Mouse (Mus musculus) E14TG2a.4 (cell line): ENCODE measurements around the gene Nfic.

Experiments
- H3K27me3 ChIP-seq: 2 replicates; pipeline ENCODE4 v1.6.1; 2014; ENCODE audit warnings: low read length, control low read depth; ENCODE audit not compliant: insufficient read depth
- H3K36me3 ChIP-seq: 2 replicates; pipeline ENCODE4 v1.6.1; 2014; ENCODE audit warnings: low read length, control low read depth; ENCODE audit not compliant: insufficient read depth
- H3K4me1 ChIP-seq: replicated peaks from 2 replicates; pipeline ENCODE4 v1.6.1; 2014; ENCODE audit warnings: low read depth, low read length, control low read depth
- H3K4me3 ChIP-seq: replicated peaks from 2 replicates; pipeline ENCODE4 v1.5.1; 2014; ENCODE audit warnings: mild to moderate bottlenecking, low read length
- H3K9me3 ChIP-seq: 2 replicates; pipeline ENCODE4 v1.6.1; 2014; ENCODE audit warnings: low read length, control low read depth
- CTCF ChIP-seq: conservative IDR thresholded peaks from 2 replicates; pipeline ENCODE4 v1.5.1; 2014; ENCODE audit warnings: low read length
- NANOG ChIP-seq: IDR thresholded peaks from 2 replicates; pipeline ENCODE4 v1.6.1; 2014; ENCODE audit warnings: borderline replicate concordance, low read length, mixed read lengths
- POU5F1 ChIP-seq: IDR thresholded peaks from 2 replicates; pipeline ENCODE4 v1.6.1; 2014; ENCODE audit warnings: low read length, borderline replicate concordance

The Nfic gene

DNA sequence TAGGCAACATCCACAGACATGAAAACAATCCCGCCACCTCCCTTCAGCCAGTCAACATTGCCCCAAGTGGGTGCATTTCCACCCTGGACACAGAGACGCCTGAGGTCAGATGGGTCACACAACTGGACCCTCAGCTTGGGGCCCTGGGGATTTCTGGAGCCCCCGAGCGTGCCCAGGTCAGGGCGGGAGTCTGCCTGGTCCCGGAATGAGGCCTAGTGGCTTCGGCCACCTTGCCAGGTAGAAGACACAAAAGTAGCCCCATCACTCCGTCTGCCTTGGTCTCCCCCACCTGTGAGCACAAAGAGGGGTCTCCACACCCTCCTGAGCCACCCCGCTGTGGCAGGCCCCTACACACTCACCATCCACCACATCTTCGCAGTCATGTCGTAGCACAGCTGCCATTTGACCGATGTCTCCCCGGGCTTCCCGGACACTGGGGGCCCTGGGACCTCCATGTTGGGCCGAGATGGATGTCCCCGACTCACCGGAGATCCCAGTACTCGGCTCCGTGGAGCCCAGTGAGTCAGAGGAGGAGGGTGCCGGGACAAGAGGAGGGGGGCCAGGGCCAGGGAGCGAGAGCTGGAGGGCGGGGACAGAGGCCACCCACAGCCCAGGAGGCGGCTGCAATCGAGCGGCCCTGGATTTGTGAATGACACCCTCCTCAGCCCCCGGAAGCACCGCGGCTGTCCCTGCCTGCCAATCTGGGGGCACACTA lies at the start of gene Nfic:
TSS of gene Nfic (minus strand) at position 455 of the 715 bp plus-strand sequence.
- Histone ChIP-seq H3K36me3 (no peaks in the 10 kb centered on the region), H3K27me3 (peaks cover 73% of the 10 kb centered on the region), H3K9me3 (no peaks in the 10 kb centered on the region), H3K4me3 (peak within 1 kb of the TSS; percentile 65), H3K4me1 (peaks cover 49% of the 10 kb centered on the region)
- no peak for TF ChIP-seq NANOG
- no peak for TF ChIP-seq POU5F1
- TF ChIP-seq CTCF = no peak

DNA sequence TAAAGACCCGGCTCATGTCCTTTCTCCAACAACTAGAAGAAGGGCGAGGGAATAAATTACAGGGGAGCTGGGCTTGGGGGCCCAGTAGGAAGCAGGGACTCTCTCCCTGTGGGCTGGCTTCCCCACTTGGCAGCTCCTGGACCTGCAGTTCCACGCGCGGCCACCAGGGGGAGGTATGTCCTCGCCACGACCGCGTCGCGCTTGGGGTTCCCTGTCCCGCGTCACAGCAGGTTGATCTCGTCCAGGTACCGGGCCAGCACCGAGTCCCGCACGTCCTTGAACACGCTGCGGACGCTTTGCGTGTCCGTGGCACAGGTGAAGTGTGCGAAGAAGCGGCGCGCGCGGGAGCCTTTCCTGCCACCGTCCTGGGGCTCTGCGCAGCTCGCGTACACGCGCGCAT lies 47.2 kb upstream of the Nfic start:
- peaks cover 6% of the 10 kb centered on the region; the same call in 1 of the 2 replicates for H3K9me3 ChIP-seq
- TF ChIP-seq CTCF (peak; percentile 96), POU5F1 (no peak)
- peaks cover 77% of the 10 kb centered on the region for H3K4me1 ChIP-seq
- H3K36me3 ChIP-seq = peaks cover 57% of the 10 kb centered on the region
- no peaks in the 10 kb centered on the region for H3K27me3 ChIP-seq
- H3K4me3 ChIP-seq = peak overlapping the region; percentile 75

- Histone ChIP-seq H3K4me3 (no peak overlapping the region), H3K4me1 (peaks cover 78% of the 10 kb centered on the region), H3K27me3 (no peaks in the 10 kb centered on the region), H3K36me3 (peaks cover 57% of the 10 kb centered on the region), H3K9me3 (peaks cover 6% of the 10 kb centered on the region; the same call in 1 of the 2 replicates)
- TF ChIP-seq CTCF (no peak), POU5F1 (no peak), NANOG (no peak)
Measured at GRCm38 (mm10) chr10:81501863-81502262, 46.4 kb upstream of the Nfic start.

- peaks cover 2% of the 10 kb centered on the region; the same call in 1 of the 2 replicates for H3K9me3 ChIP-seq
- H3K4me1 ChIP-seq = peaks cover 70% of the 10 kb centered on the region
- H3K27me3 ChIP-seq = no peaks in the 10 kb centered on the region
- peak within 1 kb of the TSS; percentile 74 for H3K4me3 ChIP-seq
- TF ChIP-seq CTCF (no peak), NANOG (no peak), POU5F1 (no peak)
- H3K36me3 ChIP-seq = peaks cover 41% of the 10 kb centered on the region
Measured at GRCm38 (mm10) chr10:81500032-81500431, 44.6 kb upstream of the Nfic start, which contains the start of gene S1pr4. Gene S1pr4, minus strand, starts transcription at chr10:81500132.

DNA sequence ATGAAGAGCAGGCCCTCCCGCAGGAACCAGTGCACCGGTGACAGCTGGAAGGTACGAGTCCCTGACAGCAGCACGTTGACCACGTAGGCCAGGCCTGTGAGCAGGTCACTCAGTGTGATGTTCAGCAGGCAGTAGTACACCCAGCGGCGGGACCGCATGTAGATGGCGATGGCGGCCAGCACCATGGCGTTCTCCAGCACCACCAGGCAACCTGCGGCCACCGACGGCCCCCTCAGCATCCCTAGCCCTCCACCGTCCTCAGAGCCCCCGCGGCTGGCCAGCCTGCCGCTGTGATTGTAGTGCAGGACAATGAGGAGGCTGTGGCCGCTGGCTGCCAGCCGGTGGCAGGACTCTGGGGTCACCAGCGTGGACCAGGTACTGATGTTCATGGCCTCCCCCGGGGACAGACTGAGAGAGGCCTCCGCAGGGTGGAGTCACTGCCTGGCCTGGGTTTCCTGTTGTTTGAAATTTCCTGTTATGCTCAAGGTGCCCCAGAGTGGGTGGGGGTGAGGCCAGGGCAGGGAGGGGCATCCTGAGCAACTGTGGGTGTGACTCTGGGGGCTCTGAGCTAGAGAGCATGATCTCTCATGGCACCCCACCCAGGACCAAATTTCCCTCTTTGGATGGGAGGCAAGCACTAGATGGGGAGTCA lies 43.9 kb upstream of the Nfic start:
- no peak for TF ChIP-seq POU5F1
- TF ChIP-seq CTCF = no peak
- TF ChIP-seq NANOG = no peak

GRCm38 (mm10) chr10:81498316-81499249 lies 43.1 kb upstream of the Nfic start:
- Histone ChIP-seq H3K9me3 (no peaks in the 10 kb centered on the region), H3K36me3 (peaks cover 42% of the 10 kb centered on the region), H3K4me1 (peaks cover 75% of the 10 kb centered on the region), H3K27me3 (no peaks in the 10 kb centered on the region), H3K4me3 (peak overlapping the region; percentile 74)
- TF ChIP-seq POU5F1 (no peak), CTCF (no peak), NANOG (no peak)

More for the DNA sequence above, 43.9 kb upstream of the Nfic start:
- Histone ChIP-seq H3K9me3 (no peaks in the 10 kb centered on the region), H3K4me3 (peak overlapping the region; percentile 74), H3K27me3 (no peaks in the 10 kb centered on the region), H3K4me1 (peaks cover 75% of the 10 kb centered on the region), H3K36me3 (peaks cover 42% of the 10 kb centered on the region)

- Histone ChIP-seq H3K27me3 (no peaks in the 10 kb centered on the region), H3K4me1 (peaks cover 75% of the 10 kb centered on the region), H3K4me3 (no peak overlapping the region), H3K36me3 (peaks cover 43% of the 10 kb centered on the region), H3K9me3 (no peaks in the 10 kb centered on the region)
- TF ChIP-seq CTCF (no peak), NANOG (no peak), POU5F1 (no peak)
Measured at GRCm38 (mm10) chr10:81497401-81498270, 42.2 kb upstream of the Nfic start.
